Mouse (Mus musculus) liver, adult 2 months (tissue): ENCODE measurements around the gene Agbl1. TPM values are rescaled to one million over a fixed set of nuclear protein-coding genes. Genes with fewer than 3 reads are reported as not detected.

Source experiments
- DNase-seq: peaks from one replicate; pipeline ENCODE4 v3.0.0-alpha.2; 2011; ENCODE audit warnings: low read depth, low spot score; ENCODE audit errors: extremely low read depth
- H3K27ac ChIP-seq: fragments of 200-500 bp; replicated peaks from 2 replicates; pipeline ENCODE4 v1.5.1; 2012; ENCODE audit warnings: low read depth, mild to moderate bottlenecking, control low read depth, inconsistent platforms, low read length; ENCODE audit not compliant: insufficient read depth
- H3K27me3 ChIP-seq: fragments of 200-500 bp; 2 replicates; pipeline ENCODE4 v1.6.1; 2012; ENCODE audit warnings: mild to moderate bottlenecking, moderate library complexity, low read length, inconsistent platforms; ENCODE audit not compliant: control insufficient read depth, insufficient read depth
- H3K36me3 ChIP-seq: fragments of 200-500 bp; 2 replicates; pipeline ENCODE4 v1.6.1; 2012; ENCODE audit warnings: low read length, inconsistent platforms; ENCODE audit not compliant: control insufficient read depth, insufficient read depth
- H3K4me1 ChIP-seq: fragments of 200-500 bp; 2 replicates; pipeline ENCODE4 v1.6.1; 2011; ENCODE audit warnings: low read length; ENCODE audit not compliant: control insufficient read depth, insufficient read depth
- H3K4me3 ChIP-seq: fragments of 200-500 bp; 2 replicates; pipeline ENCODE4 v1.5.1; 2011; ENCODE audit warnings: low read depth, mild to moderate bottlenecking, control low read depth, low read length, moderate library complexity; ENCODE audit not compliant: insufficient read depth
- H3K79me2 ChIP-seq: fragments of 200-500 bp; 2 replicates; pipeline ENCODE4 v1.6.1; 2012; ENCODE audit warnings: inconsistent platforms, mild to moderate bottlenecking, low read length, moderate library complexity; ENCODE audit not compliant: control insufficient read depth, insufficient read depth
- H3K9ac ChIP-seq: fragments of 200-500 bp; 2 replicates; pipeline ENCODE4 v1.6.1; 2012; ENCODE audit warnings: low read depth, mild to moderate bottlenecking, control low read depth, inconsistent platforms, low read length
- CTCF ChIP-seq: fragments of 200-500 bp; IDR thresholded peaks from 2 replicates; pipeline ENCODE4 v1.5.1; 2011; ENCODE audit warnings: low read depth, low read length, control low read depth
- POLR2A ChIP-seq: fragments of 200-500 bp; IDR thresholded peaks from 2 replicates; pipeline ENCODE4 v1.6.1; 2011; ENCODE audit warnings: low read length, control low read depth; ENCODE audit not compliant: insufficient read depth; ENCODE audit errors: extremely low read depth
- WGBS: fragments of 180-500 bp; shearing (Covaris S2); methylation state at CpG from one replicate; pipeline ENCODE4 v1.1.7; 2018; 5-methylcytosine and 5-hydroxymethylcytosine counted together
- polyA plus RNA-seq: library from polyadenylated mRNA; depleted of rRNA; stranded (reverse); fragments of >200 nt; gene quantifications from 2 replicates; pipeline ENCODE4 v1.2.3, GENCODE M21; 2012
- total RNA-seq: library from RNA; depleted of rRNA; stranded (reverse); fragments of >200 nt; gene quantifications from 2 replicates; pipeline ENCODE4 v1.2.3, GENCODE M21; 2014

Agbl1 gene
- total and polyA plus RNA-seq, 2 experiments = not detected

DNA sequence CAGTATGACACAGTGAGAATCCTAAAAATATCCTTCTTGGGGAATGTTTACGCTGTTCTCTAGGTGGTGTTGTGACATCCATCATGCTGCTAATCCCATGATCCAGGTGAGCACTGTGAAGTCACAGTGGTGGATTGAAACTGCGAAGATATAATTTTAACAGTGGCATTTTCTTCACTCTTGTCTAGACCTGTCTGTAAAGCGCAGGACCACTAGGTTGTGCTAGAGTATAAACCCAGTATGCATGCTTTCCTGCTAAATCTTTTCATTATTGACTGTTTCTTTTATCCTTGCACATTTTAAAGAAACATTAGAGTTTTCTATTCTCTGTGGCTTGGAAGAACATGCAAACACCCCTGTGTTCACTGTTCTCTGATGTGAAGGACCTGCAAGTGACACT lies 57.8 kb downstream of the Agbl1 start:
- no peaks in the 10 kb centered on the region for H3K4me1 ChIP-seq
- 77% methylated on average over 3 of the region's 3 CpGs for WGBS

DNA sequence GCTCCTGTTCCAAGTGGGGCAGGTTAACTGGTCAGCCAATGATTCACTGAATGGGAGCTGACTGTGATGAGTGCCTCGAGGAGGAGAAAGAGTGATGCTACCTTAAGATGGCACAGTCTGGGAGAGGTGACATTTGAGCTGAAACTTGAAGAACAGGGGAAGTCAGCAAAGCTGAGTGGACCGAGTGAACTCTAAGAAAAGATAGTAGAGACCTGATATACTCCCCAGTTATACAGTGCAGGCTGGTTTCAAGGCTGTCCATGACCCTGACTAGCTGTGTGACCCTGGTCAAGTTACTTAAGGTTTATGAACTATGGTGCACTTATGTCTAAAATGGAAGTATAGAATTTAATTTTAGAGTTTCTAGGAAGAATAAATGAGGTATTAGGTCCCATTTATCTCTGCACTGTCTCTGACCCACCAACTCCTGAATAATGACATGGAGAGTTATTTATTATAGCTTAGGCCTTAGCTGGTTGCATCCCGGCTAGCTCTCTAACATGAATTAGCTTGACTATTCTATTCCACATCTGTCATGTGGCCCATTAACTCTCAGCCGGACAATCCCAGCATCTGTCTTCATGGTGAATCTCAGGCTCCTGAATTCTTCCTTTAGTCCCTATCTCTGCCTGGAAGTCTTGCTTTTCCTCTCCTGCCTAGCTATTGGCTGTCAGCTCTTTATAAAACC lies 92.3 kb downstream of the Agbl1 start:
- WGBS = 74% methylated on average over 4 of the region's 4 CpGs
- Histone ChIP-seq H3K36me3 (no peaks in the 10 kb centered on the region), H3K79me2 (no peaks in the 10 kb centered on the region), H3K4me1 (no peaks in the 10 kb centered on the region), H3K4me3 (no peak overlapping the region), H3K9ac (no peak overlapping the region), H3K27ac (no peak overlapping the region), H3K27me3 (no peaks in the 10 kb centered on the region)
- DNase-seq = no peak
- TF ChIP-seq CTCF = no peak
- TF ChIP-seq POLR2A = no peak

More for the DNA sequence above, 57.8 kb downstream of the Agbl1 start:
- H3K27ac ChIP-seq = no peak overlapping the region
- H3K27me3 ChIP-seq = no peaks in the 10 kb centered on the region
- no peak for DNase-seq
- no peaks in the 10 kb centered on the region for H3K36me3 ChIP-seq
- no peak overlapping the region for H3K9ac ChIP-seq
- no peaks in the 10 kb centered on the region for H3K79me2 ChIP-seq
- H3K4me3 ChIP-seq = no peak overlapping the region
- TF ChIP-seq CTCF = no peak

DNA sequence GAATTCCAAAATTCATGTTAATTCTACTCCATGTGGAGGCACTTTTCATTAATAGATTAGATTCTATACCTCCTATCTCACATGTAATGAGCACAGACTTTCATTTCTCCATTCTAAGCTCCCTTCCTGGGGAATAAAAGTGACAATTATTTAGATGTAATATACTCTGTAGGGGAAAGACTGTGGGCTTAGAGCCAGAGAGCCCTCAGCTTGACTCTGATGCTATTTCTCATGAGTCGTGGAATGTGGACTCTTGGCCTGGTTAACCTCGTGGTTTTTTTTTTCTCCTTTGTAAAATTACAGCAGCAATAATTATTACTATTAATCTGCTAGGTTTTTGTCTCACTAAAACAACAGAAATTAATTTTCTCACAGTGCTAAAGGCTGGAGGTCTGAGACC lies 96.4 kb downstream of the Agbl1 start:
- Histone ChIP-seq H3K36me3 (no peaks in the 10 kb centered on the region), H3K27me3 (no peaks in the 10 kb centered on the region), H3K4me3 (no peak overlapping the region), H3K9ac (no peak overlapping the region), H3K79me2 (no peaks in the 10 kb centered on the region), H3K4me1 (no peaks in the 10 kb centered on the region), H3K27ac (no peak overlapping the region)
- WGBS = 47% methylated on average over 2 of the region's 2 CpGs
- no peak for DNase-seq
- TF ChIP-seq POLR2A = no peak
- no peak for TF ChIP-seq CTCF

DNA sequence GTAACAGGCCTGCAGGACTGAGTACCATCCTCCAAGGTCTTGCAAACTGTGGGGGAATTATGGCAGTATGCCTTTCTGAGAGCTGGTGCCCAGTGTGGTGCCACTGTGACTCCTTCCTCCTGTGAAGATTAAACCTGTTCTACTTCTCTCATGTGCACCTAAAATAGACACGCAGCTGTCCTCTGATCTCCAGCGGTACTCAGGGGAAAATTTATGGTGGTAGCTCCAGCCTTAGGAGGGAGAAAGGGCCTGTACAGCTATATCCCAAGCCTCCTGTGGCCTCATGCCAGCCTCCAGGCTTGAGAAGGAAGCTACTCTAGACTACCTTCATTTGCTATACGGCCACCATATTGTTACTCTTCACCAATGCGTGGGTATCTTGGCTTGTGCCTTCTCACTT lies 109.6 kb downstream of the Agbl1 start:
- Histone ChIP-seq H3K9ac (no peak overlapping the region), H3K79me2 (no peaks in the 10 kb centered on the region), H3K36me3 (no peaks in the 10 kb centered on the region), H3K27ac (no peak overlapping the region), H3K4me1 (no peaks in the 10 kb centered on the region), H3K27me3 (no peaks in the 10 kb centered on the region), H3K4me3 (no peak overlapping the region)
- 93% methylated on average over 4 of the region's 4 CpGs for WGBS
- TF ChIP-seq POLR2A (no peak), CTCF (no peak)
- no peak for DNase-seq

DNA sequence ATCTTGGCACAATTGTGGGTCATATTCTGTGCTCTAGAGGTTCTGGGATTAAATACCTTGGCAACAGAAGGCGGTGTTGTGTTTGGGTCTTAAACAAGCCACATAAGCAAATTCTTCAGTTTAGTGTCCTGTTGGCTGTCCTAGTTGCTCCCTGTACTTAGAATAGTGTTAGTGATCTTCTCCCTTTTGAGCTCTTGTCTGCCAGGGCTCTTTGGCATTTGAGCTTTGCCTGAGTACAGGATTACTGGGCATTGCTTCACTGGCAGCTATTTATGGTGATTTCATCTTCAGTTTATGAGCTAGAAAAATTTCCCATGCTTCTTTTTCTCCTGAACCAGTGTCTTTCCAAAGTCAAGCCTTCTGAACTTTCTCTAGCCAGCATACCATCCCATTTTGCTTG lies 111.9 kb downstream of the Agbl1 start:
- no peak for DNase-seq
- 100% methylated on average over 1 of the region's 1 CpGs for WGBS
- Histone ChIP-seq H3K79me2 (no peaks in the 10 kb centered on the region), H3K9ac (no peak overlapping the region), H3K4me3 (no peak overlapping the region), H3K27me3 (no peaks in the 10 kb centered on the region), H3K27ac (no peak overlapping the region), H3K4me1 (no peaks in the 10 kb centered on the region), H3K36me3 (no peaks in the 10 kb centered on the region)
- TF ChIP-seq POLR2A (no peak), CTCF (no peak)

DNA sequence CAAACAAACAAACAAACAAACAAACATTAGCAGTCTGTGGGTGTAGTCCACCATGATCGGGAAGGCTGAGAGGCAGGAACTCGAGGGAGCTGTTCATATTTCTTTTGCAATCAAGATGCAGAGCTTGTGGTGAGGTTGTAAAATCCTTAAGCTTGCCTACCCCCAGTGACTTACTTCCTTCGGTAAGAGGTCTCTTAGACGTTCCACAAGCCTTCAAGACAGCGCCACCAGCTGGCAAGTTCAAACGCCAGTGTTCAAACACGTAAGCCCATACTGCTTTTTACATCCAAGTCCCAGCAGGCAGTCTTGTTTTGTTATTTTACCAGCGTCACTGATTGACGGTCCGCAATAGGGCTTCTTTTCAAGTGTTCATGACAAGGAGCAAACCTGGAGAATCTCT lies 123.8 kb downstream of the Agbl1 start:
- no peak overlapping the region for H3K9ac ChIP-seq
- H3K79me2 ChIP-seq = no peaks in the 10 kb centered on the region
- no peak for DNase-seq
- H3K4me3 ChIP-seq = no peak overlapping the region
- 55% methylated on average over 10 of the region's 10 CpGs for WGBS
- TF ChIP-seq POLR2A (no peak), CTCF (no peak)
- no peaks in the 10 kb centered on the region for H3K36me3 ChIP-seq
- no peaks in the 10 kb centered on the region for H3K4me1 ChIP-seq
- no peaks in the 10 kb centered on the region for H3K27me3 ChIP-seq
- H3K27ac ChIP-seq = no peak overlapping the region
